Mouse (Mus musculus) neural tube, embryonic 11.5 days (tissue): ENCODE results near the gene Fhl3. TPM values are rescaled to one million over a fixed set of nuclear protein-coding genes. Genes with fewer than 3 reads are reported as not detected.
"Not testable (repeated sequence)": the region's sequence is repeated elsewhere in the genome, so short reads cannot be mapped to it uniquely, and the experiment has no call there.

Experiments
- ATAC-seq: fragments of 200-750 bp; cut with Nextera tagmentation; 2 replicates; pipeline ENCODE4 v1.8.0; 2017; ENCODE audit warnings: moderate number of reproducible peaks, mild to moderate bottlenecking, moderate TSS enrichment, moderate library complexity; ENCODE audit not compliant: insufficient read depth, low FRiP score, low TSS enrichment
- DNase-seq: peaks from one replicate; pipeline ENCODE4 v3.0.0-alpha.2; 2015; ENCODE audit warnings: low spot score
- H3K27ac ChIP-seq: fragments of 300-500 bp; sonication (generic); 2 replicates; pipeline ENCODE4 v1.5.1; 2014; ENCODE audit warnings: low read depth, mild to moderate bottlenecking, low read length
- H3K27me3 ChIP-seq: fragments of 300-500 bp; sonication (generic); 2 replicates; pipeline ENCODE4 v1.6.1; 2014; ENCODE audit warnings: mild to moderate bottlenecking, low read length, mixed read lengths; ENCODE audit not compliant: control insufficient read depth, insufficient read depth
- H3K36me3 ChIP-seq: fragments of 300-500 bp; sonication (generic); 2 replicates; pipeline ENCODE4 v1.6.1; 2014; ENCODE audit warnings: mild to moderate bottlenecking, low read length, moderate library complexity, mixed read lengths; ENCODE audit not compliant: control insufficient read depth, insufficient read depth
- H3K4me1 ChIP-seq: fragments of 300-500 bp; sonication (generic); 2 replicates; pipeline ENCODE4 v1.6.1; 2014; ENCODE audit warnings: low read length, mixed read lengths; ENCODE audit not compliant: control insufficient read depth, insufficient read depth
- H3K4me2 ChIP-seq: fragments of 300-500 bp; sonication (generic); 2 replicates; pipeline ENCODE4 v1.6.1; 2014; ENCODE audit warnings: low read depth, mild to moderate bottlenecking, moderate library complexity
- H3K4me3 ChIP-seq: fragments of 300-500 bp; sonication (generic); 2 replicates; pipeline ENCODE4 v1.5.1; 2014; ENCODE audit warnings: low read depth, low read length
- H3K9ac ChIP-seq: fragments of 300-500 bp; sonication (generic); 2 replicates; pipeline ENCODE4 v1.6.1; 2014; ENCODE audit warnings: mild to moderate bottlenecking, low read length
- H3K9me3 ChIP-seq: fragments of 300-500 bp; sonication (generic); 2 replicates; pipeline ENCODE4 v1.6.1; 2016; ENCODE audit warnings: low read length; ENCODE audit not compliant: control insufficient read depth
- whole genome bisulfite sequencing: fragments of 180-500 bp; shearing (Covaris S2); extraction: QIAGEN DNeasy Blood & Tissue Kit; methylation state at CpG from one replicate; pipeline ENCODE4 v1.1.7; 2014; 5-methylcytosine and 5-hydroxymethylcytosine counted together
- polyA plus RNA-seq: library from polyadenylated mRNA; unstranded; fragments of >200 nt; fragmentation: Nextera tagmentation; extraction: Ambion mirVana; gene quantifications from 2 replicates; pipeline ENCODE4 v1.2.1, GENCODE M21; 2014

Fhl3 gene
- polyA plus RNA-seq, 1 experiment from 2014 or later: 6.2 TPM

DNA sequence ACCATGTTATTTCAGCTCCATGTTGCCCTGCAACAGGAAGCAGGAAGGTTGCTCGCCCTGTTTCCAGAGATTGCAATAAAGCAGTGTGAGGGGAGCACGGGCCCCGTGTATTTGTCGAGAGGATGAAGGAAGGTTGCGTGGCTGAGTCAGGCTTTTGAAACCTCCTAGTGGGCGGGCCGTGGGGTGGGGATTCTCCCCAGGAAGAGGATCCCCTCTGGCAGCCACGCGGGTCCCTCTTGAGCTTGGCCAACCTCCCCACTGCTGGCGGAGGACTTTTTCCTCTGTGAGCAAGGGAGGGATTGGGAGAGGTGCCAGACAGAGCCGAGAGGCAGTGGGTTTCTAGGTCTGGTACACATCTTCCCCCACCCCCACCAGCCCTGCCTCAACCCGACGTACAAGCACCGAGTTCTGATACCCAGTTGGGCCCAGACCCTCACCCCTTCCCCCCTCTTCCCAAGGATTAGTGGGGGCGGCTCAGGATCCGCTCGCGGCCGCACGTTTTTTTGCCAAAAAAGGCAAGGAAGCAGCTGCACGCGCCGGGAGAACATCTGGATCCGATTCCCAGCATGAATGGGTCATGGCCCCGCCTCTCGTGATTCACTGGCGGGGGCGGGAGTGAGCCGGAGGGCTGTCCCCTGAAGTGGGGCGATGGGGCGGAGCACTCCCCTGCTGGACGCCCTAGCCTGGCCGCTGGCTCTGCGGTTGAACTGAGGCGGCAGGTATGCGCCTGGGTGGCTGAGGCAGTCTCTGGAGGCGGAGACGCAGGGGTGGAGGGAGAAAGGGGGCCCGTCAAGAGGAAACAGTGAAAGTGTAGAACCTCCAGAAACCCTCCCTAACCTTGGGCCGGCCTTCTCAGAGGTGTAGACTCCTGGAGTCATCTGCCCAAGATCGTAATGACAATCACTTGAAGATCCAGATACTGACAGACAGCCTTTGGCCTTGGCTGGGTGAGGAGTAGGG lies 8.3 kb downstream of the Fhl3 start:
- Histone ChIP-seq H3K36me3 (no peaks in the 10 kb centered on the region), H3K4me2 (peak overlapping the region; percentile 41), H3K27ac (peak overlapping the region; percentile 71), H3K9ac (no peak overlapping the region), H3K4me1 (peaks cover 26% of the 10 kb centered on the region), H3K27me3 (peaks cover 7% of the 10 kb centered on the region; the same call in 1 of the 2 replicates), H3K4me3 (peak overlapping the region; percentile 23), H3K9me3 (no peaks in the 10 kb centered on the region)
- ATAC-seq (no peak), DNase-seq (peak; percentile 85)
- 2% methylated on average over 41 of the region's 41 CpGs for WGBS

DNA sequence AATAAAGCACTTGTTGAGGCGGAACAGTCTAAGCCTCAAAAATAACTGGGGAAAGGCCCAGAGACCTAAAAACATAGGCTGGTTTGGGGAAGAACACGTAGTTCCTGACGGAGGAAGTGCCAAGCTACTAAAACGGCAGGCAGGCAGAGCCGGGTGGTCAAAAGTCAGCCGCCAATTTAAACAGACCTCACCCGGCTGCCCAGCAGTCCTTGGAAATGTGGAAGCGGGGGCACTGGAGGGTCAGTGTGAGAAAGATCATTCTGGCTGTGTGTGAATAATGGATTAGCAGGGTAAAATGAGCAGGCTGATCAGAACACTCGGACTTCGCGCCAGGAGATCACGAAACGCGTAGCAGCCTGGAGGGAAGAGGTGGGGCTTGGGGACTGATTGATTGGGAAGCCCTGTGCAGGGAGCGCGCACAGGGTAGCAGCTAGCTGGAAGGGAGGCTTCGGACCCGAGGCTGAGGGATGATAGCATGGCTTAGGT lies 9.5 kb downstream of the Fhl3 start:
- Histone ChIP-seq H3K4me2 (peak overlapping the region; percentile 37), H3K4me3 (peak overlapping the region; percentile 16; the same call in 1 of the 2 replicates), H3K4me1 (peaks cover 16% of the 10 kb centered on the region), H3K27ac (0 out of 2 replicates have a peak overlapping the region, but pooled peaks have one; percentile 23), H3K9ac (no peak overlapping the region), H3K27me3 (peaks cover 7% of the 10 kb centered on the region; the same call in 1 of the 2 replicates), H3K36me3 (no peaks in the 10 kb centered on the region), H3K9me3 (no peaks in the 10 kb centered on the region)
- ATAC-seq (no peak), DNase-seq (peak; percentile 49)
- WGBS: 4% methylated on average over 18 of the region's 18 CpGs

GRCm38 (mm10) chr4:124710776-124711291 lies 10.3 kb downstream of the Fhl3 start:
- Histone ChIP-seq H3K36me3 (no peaks in the 10 kb centered on the region), H3K9me3 (no peaks in the 10 kb centered on the region), H3K4me3 (no peak overlapping the region), H3K4me2 (no peak overlapping the region), H3K9ac (no peak overlapping the region), H3K4me1 (peaks cover 20% of the 10 kb centered on the region; the same call in 1 of the 2 replicates), H3K27ac (no peak overlapping the region), H3K27me3 (peaks cover 7% of the 10 kb centered on the region; the same call in 1 of the 2 replicates)
- DNase-seq: peak; percentile 43
- no peak for ATAC-seq
- 16% methylated on average over 5 of the region's 5 CpGs for WGBS

DNA sequence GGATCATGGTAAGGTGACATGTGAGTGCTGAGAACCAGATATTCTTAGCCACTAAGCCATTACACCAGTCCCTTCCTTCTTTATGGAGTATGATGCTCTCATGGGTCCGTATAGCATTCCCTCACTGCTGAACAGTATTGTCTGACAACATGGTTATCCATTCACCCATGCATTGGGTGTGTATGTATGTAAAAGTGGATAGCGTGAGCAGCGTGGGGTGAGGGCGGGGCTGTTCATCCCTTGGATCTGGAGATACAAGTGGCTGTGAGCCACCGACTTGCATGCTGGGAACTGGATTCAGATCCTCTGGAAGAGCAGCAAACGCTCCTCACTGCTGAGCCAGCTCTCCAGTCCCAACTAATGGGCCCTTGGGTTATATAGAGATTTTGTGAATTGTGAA lies 12.1 kb downstream of the Fhl3 start:
- H3K4me3 ChIP-seq: no peak overlapping the region
- WGBS: 83% methylated on average over 6 of the region's 6 CpGs

DNA sequence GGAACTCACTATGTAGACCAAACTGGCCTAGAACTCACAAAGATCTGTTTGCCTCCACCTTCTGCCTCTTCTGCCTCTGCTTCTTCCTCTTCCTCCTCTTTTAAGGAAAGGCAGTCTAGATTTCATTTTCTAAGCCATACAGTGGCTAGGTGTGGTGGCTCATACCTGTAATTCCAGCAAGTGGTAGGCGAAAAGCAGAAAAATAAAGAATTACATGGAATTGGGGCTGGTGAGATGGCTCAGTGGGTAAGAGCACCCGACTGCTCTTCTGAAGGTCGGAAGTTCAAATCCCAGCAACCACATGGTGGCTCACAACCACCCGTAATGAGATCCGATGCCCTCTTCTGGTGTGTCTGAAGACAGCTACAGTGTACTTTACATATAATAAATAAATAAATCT lies 13.3 kb downstream of the Fhl3 start:
- H3K9ac ChIP-seq, H3K4me2 ChIP-seq, DNase-seq, H3K9me3 ChIP-seq, H3K27ac ChIP-seq, H3K4me3 ChIP-seq, H3K36me3 ChIP-seq, H3K27me3 ChIP-seq, ATAC-seq: not testable (repeated sequence)
- WGBS: 81% methylated on average over 4 of the region's 5 CpGs
- peaks cover 17% of the 10 kb centered on the region; the same call in 1 of the 2 replicates for H3K4me1 ChIP-seq

More for the DNA sequence above, 12.1 kb downstream of the Fhl3 start:
- no peak for DNase-seq
- H3K9ac ChIP-seq: no peak overlapping the region
- no peak for ATAC-seq
- H3K4me2 ChIP-seq: no peak overlapping the region
- H3K36me3 ChIP-seq: no peaks in the 10 kb centered on the region
- no peak overlapping the region for H3K27ac ChIP-seq
- no peaks in the 10 kb centered on the region for H3K9me3 ChIP-seq
- peaks cover 7% of the 10 kb centered on the region; the same call in 1 of the 2 replicates for H3K27me3 ChIP-seq
- H3K4me1 ChIP-seq: peaks cover 20% of the 10 kb centered on the region; the same call in 1 of the 2 replicates

DNA sequence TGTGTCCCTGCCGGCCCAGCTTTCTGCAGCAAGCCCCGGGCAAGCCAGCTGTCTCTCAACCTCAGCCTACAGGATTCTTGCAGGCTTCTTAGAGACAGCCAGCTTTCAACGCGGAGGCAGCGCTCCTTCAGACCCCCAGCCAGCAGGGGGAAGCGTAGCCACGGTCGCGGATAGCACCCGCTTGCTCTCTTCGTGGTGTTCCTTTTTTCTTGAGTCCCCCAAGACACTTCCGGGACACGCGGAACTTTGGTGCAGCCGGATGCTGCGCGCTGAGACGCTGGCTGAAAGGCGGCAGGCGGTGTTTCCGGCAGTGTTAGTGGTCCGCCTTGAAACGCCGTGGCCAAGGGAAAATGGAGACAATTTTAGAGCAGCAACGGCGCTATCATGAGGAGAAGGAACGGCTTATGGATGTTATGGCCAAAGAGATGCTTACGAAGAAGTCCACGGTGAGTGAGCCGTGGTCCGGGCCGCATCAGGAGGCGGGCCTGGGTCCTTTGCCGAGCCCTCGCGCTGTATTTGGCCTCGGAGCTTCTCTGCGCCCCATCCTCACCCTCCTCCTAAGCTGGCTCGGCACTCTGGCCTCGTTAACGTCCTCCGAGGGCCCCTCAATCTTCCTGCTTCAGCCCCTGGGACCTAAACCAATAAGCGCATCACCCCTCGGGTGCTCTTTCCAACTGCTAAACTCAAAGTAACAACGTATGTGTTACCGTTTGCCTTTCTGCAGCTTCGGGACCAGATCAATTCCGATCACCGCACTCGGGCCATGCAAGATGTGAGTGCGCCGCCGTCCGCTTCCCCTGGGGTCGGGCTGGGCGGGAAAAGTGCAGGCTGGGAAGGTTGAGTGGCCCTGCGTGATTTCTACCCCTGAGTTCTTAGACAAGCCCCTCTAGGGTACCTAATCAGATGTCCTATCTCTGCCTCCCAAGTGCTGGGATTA lies 14.3 kb downstream of the Fhl3 start, which contains the start of gene Sf3a3:
Gene Sf3a3, plus strand, starts transcription at position 232 of the 937 bp plus-strand sequence.
- Histone ChIP-seq H3K27me3 (no peaks in the 10 kb centered on the region), H3K4me1 (peaks cover 10% of the 10 kb centered on the region; the same call in 1 of the 2 replicates), H3K9ac (peak within 1 kb of the TSS; percentile 89), H3K36me3 (peaks cover 7% of the 10 kb centered on the region), H3K9me3 (no peaks in the 10 kb centered on the region), H3K27ac (0 out of 2 replicates have a peak within 1 kb of the TSS, but pooled peaks have one; percentile 29), H3K4me2 (peak within 1 kb of the TSS; percentile 76), H3K4me3 (peak within 1 kb of the TSS; percentile 97)
- under 1% methylated on average over 57 of the region's 57 CpGs for WGBS
- ATAC-seq (peak; percentile 86), DNase-seq (peak; percentile 96)

DNA sequence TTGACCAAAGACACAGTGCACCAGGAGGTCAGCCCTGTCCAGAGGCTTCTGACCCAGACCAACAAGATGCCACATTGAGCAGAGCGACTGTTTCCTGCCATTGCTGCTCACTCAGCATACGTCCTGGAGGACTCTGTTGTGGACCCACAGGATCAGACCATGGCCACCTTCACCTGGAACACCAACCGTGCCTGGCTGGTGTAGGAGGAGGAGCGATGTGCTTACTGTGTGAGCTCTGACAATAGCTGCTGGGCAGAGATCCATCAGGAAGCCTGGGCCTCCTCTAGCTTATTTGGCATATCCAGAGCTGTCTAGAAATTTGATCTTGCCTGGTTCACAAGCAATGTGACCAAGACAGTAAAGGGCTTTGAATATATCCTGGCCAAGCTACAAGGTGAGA lies 18.6 kb downstream of the Fhl3 start:
- no peak for ATAC-seq
- Histone ChIP-seq H3K4me1 (peaks cover 5% of the 10 kb centered on the region; the same call in 1 of the 2 replicates), H3K9me3 (no peaks in the 10 kb centered on the region), H3K36me3 (peaks cover 20% of the 10 kb centered on the region), H3K27me3 (no peaks in the 10 kb centered on the region), H3K9ac (no peak overlapping the region), H3K27ac (no peak overlapping the region), H3K4me3 (no peak overlapping the region), H3K4me2 (no peak overlapping the region)
- 91% methylated on average over 4 of the region's 4 CpGs for WGBS
- no peak for DNase-seq

GRCm38 (mm10) chr4:124726121-124726520 lies 25.6 kb downstream of the Fhl3 start:
- Histone ChIP-seq H3K9me3 (no peaks in the 10 kb centered on the region), H3K4me3 (no peak overlapping the region), H3K4me2 (no peak overlapping the region), H3K27me3 (no peaks in the 10 kb centered on the region), H3K9ac (no peak overlapping the region), H3K4me1 (no peaks in the 10 kb centered on the region), H3K27ac (no peak overlapping the region), H3K36me3 (peaks cover 29% of the 10 kb centered on the region)
- WGBS: 82% methylated on average over 6 of the region's 6 CpGs
- ATAC-seq: no peak
- DNase-seq: no peak
